Mouse (Mus musculus) myocyte (in vitro differentiated cells): ENCODE measurements around the gene Shroom3.

ENCODE experiments used
- CEBPB ChIP-seq: IDR thresholded peaks from 2 replicates; pipeline ENCODE4 v1.6.1; 2011; ENCODE audit warnings: mild to moderate bottlenecking, moderate library complexity; ENCODE audit not compliant: poor library complexity, insufficient read depth, severe bottlenecking
- E2F4 ChIP-seq: IDR thresholded peaks from one replicate; pipeline ENCODE4 v1.6.1; 2011; ENCODE audit warnings: mild to moderate bottlenecking, control low read depth, moderate library complexity; ENCODE audit not compliant: insufficient read depth
- MAX ChIP-seq: IDR thresholded peaks from one replicate; pipeline ENCODE4 v1.6.1; 2011; ENCODE audit warnings: low read depth, mild to moderate bottlenecking, control low read depth
- POLR2A ChIP-seq: IDR thresholded peaks from one replicate; pipeline ENCODE4 v1.6.1; 2011; ENCODE audit warnings: low read depth, mild to moderate bottlenecking, control low read depth, moderate library complexity; ENCODE audit not compliant: insufficient read length
- REST ChIP-seq: IDR thresholded peaks from one replicate; pipeline ENCODE4 v1.6.1; 2011; ENCODE audit warnings: mild to moderate bottlenecking, control low read depth, moderate library complexity; ENCODE audit not compliant: insufficient read depth, insufficient read length
- USF1 ChIP-seq: IDR thresholded peaks from one replicate; pipeline ENCODE4 v1.6.1; 2011; ENCODE audit warnings: low read depth, mild to moderate bottlenecking, control low read depth, moderate library complexity

DNA sequence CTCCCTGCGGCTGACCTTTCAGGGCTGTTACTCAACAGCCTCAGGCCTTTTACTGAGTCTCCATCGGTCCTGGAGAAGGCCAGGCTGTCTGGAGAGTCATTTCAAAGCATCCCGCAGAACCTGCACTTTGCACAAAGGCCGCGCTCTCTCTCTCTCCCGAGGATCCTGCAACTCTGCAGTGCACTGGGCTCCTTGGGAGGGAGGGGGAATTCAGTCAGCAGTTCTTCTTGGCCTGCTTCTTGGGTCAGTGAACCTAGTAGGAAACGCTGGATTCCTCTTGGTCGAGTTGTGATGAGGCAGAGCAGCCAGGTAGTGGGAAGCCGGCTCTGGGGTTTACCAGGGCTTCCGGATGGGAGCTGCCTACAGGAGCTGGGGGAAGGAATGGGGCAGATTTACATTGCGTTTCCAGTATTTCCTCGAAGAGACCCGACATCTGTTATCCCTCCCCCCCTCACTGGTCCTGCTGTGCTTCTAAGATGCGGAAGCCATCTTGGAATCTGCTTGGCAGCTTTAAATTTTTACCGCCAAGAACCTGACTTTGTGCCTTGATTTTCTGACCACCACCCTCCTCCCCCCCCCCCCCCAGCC, 305.6 kb downstream of the Shroom3 start:
- TF ChIP-seq REST (no peak), POLR2A (no peak), CEBPB (no peak), E2F4 (no peak), MAX (no peak), USF1 (no peak)
